Mouse (Mus musculus): ENCODE data around the gene Gabrb1.

DNA sequence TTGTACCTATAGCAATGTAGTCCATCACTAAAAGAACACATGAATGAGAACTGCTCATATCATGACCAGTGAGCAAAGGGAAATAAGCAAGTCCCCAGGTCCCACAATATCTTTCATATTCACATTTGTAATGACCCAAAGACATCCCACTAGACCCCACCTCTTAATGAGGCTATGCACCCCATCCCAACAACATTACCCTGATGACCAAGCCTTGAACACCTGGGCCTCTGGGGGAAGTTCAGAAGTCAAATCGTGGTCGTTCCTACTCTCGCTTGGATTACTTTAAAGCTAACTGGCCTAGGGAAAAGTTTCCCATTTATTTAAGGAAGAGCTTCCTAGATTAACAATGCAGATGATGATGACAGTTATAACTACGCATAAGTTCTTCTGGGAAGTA, 318.2 kb downstream of the Gabrb1 start:
- TF ChIP-seq CHD2 (IDR thresholded peaks at IDR 0.05; ENCODE audit: low read depth, low read length) (no peak), HCFC1 (IDR thresholded peaks at IDR 0.05; ENCODE audit: borderline replicate concordance, insufficient read depth, low read length) (no peak), ZNF384 (IDR thresholded peaks at IDR 0.05; ENCODE audit: low read depth, low read length) (no peak), MAFK (IDR thresholded peaks at IDR 0.05; ENCODE audit: insufficient read depth, low read depth, low read length) (no peak), ZC3H11A (IDR thresholded peaks at IDR 0.05; ENCODE audit: borderline replicate concordance, low read depth, low read length) (no peak)

Measured in ES-E14 (cell line).